Mouse (Mus musculus): ENCODE results near the gene Tasp1. TPM values are rescaled to one million over a fixed set of nuclear protein-coding genes. Genes with fewer than 3 reads are reported as not detected.
A peak's percentile ranks its signal among the peaks of the same experiment; 100 is the strongest.
"Not testable (repeated sequence)": the region's sequence is repeated elsewhere in the genome, so short reads cannot be mapped to it uniquely, and the experiment has no call there.

Tasp1 gene
- polyA plus RNA-seq, 1 experiment from 2014 or later: 23.2 TPM

DNA sequence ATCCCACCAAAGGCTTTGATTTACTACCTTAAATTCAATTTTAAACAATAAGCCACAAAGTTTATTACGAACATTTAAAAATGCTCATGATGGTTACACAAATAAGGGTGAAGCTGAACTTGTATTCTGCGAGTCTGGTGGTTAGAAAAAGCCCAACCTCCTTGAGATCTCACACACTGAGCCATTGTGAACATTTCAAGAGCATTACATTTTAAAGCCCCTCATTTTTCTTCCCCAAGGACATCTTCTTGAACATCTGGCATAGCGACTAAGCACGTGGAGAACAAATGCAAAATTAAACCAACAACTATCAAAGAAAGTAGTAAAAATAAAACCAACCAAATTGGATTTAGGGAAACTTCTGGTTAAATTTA lies 182.4 kb downstream of the Tasp1 start:
- Histone ChIP-seq H3K4me3 (ENCODE audit: low read depth, low read length) (no peak overlapping the region), H3K4me1 (ENCODE audit: insufficient read depth) (peaks cover 9% of the 10 kb centered on the region; the same call in 1 of the 2 replicates), H3K36me3 (ENCODE audit: insufficient read depth) (no peaks in the 10 kb centered on the region; the same call in 1 of the 2 replicates), H3K9ac (no peak overlapping the region), H3K27me3 (ENCODE audit: insufficient read depth, low read length) (no peaks in the 10 kb centered on the region), H3K4me2 (0 out of 2 replicates have a peak overlapping the region, but pooled peaks have one; percentile 7), H3K9me3 (ENCODE audit: low read depth, low read length) (no peaks in the 10 kb centered on the region), H3K27ac (ENCODE audit: low read depth) (peak overlapping the region; percentile 74; the same call in 1 of the 2 replicates)
- WGBS: 37% methylated on average over 4 of the region's 4 CpGs
- DNase-seq: no peak
- no peak for TF ChIP-seq CTCF (IDR thresholded peaks at IDR 0.05; ENCODE audit: low read depth)
- ATAC-seq (ENCODE audit: insufficient read depth): peak; percentile 73

DNA sequence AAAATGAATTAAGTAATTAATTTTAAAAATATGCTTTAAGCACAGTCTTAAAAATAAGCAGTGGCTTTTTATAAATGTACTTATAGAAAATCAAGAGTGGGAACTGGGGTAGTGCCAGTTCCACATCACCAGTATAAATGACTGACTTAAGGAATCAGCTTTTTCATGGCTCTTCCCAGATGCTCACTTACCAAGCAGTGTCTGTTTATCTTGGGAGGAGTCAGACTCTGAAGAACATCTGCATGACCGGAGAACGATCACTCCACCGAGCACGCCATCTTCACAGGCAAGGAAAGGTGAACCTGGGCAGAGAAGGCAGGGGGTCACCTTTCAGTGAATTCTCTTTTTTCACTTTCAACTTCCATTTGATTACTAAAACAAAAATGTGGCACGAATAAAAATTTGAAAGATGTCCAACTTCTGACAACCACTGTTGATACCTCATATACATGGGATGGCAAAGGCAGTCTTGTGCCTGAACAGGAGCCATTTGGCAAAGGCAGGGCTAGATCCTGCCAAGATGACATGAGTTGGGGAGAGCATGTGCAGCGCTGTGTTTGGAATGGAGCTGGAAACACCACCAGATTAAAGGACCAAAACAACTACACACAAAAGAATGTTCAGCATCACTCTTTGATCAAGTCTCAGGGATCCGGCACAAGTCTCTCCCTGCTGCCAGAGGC lies 182.9 kb downstream of the Tasp1 start:
- peak; percentile 93 for ATAC-seq (ENCODE audit: insufficient read depth)
- H3K27ac ChIP-seq (ENCODE audit: low read depth): peak overlapping the region; percentile 74; the same call in 1 of the 2 replicates
- H3K27me3 ChIP-seq (ENCODE audit: insufficient read depth, low read length): no peaks in the 10 kb centered on the region
- no peak overlapping the region for H3K4me3 ChIP-seq (ENCODE audit: low read depth, low read length)
- H3K36me3 ChIP-seq (ENCODE audit: insufficient read depth): no peaks in the 10 kb centered on the region; the same call in 1 of the 2 replicates
- H3K9me3 ChIP-seq (ENCODE audit: low read depth, low read length): no peaks in the 10 kb centered on the region
- no peak overlapping the region for H3K9ac ChIP-seq
- peaks cover 9% of the 10 kb centered on the region; the same call in 1 of the 2 replicates for H3K4me1 ChIP-seq (ENCODE audit: insufficient read depth)
- no peak for TF ChIP-seq CTCF (IDR thresholded peaks at IDR 0.05; ENCODE audit: low read depth)
- 49% methylated on average over 7 of the region's 7 CpGs for WGBS
- H3K4me2 ChIP-seq: 0 out of 2 replicates have a peak overlapping the region, but pooled peaks have one; percentile 7
- peak; percentile 89 for DNase-seq

DNA sequence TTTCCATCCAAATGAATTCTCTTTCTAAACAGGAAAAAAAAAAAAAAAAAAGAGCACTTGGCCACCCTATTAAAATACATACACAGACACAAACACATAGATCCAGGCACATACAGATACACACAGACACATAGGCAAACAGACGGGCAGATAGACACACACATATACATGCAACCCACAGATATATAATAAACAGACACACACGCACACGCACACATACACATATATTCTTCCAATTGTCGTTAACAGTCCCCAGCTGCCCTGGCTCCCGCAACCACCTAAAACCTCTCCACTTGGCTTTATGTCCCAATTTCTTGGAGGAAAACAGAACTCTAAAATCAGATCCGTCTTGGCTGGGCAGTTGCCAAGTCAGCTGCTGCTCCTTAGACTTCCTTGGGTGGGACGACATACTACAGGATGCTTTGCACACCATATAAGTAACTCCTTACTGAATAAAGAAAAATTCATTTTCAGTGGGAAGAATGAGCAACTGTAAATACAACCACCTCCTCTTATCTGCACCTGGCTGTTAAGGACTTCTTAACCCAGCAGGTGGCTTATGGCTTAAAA lies 188.5 kb downstream of the Tasp1 start:
- Histone ChIP-seq H3K27me3 (ENCODE audit: insufficient read depth, low read length) (no peaks in the 10 kb centered on the region), H3K4me3 (ENCODE audit: low read depth, low read length) (no peak overlapping the region), H3K9ac (no peak overlapping the region), H3K4me2 (no peak overlapping the region), H3K9me3 (ENCODE audit: low read depth, low read length) (no peaks in the 10 kb centered on the region), H3K27ac (ENCODE audit: low read depth) (peak overlapping the region; percentile 43; the same call in 1 of the 2 replicates), H3K36me3 (ENCODE audit: insufficient read depth) (no peaks in the 10 kb centered on the region; the same call in 1 of the 2 replicates), H3K4me1 (ENCODE audit: insufficient read depth) (peaks cover 5% of the 10 kb centered on the region; the same call in 1 of the 2 replicates)
- DNase-seq: peak; percentile 88
- WGBS: 45% methylated on average over 7 of the region's 7 CpGs
- TF ChIP-seq CTCF (IDR thresholded peaks at IDR 0.05; ENCODE audit: low read depth): no peak
- peak; percentile 87 for ATAC-seq (ENCODE audit: insufficient read depth)

DNA sequence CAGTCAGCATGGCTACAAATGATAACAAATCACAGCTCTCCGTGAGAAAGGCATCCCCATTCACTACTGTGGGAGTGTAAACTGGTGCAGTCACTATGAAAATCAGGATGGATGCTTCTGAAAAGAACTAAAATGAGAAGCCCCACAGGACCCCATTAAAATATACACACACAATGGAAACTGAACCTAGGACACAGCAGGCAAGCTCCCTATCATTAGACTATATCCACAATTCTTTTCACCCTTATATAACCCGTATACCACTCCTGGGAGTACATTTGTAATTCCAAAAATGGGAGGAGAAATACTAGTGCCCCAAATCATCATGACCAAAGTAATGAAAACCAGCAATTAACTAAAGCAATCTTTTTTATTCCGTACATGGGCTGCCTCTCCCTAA lies 190.7 kb downstream of the Tasp1 start:
- no peak overlapping the region for H3K4me2 ChIP-seq
- TF ChIP-seq CTCF (IDR thresholded peaks at IDR 0.05; ENCODE audit: low read depth): no peak
- no peak overlapping the region for H3K9ac ChIP-seq
- 78% methylated on average over 3 of the region's 3 CpGs for WGBS
- DNase-seq: no peak
- no peak overlapping the region for H3K27ac ChIP-seq (ENCODE audit: low read depth)
- 0 out of 2 replicates have a peak, but pooled peaks cover 3% of the 10 kb centered on the region for H3K4me1 ChIP-seq (ENCODE audit: insufficient read depth)
- H3K4me3 ChIP-seq (ENCODE audit: low read depth, low read length): no peak overlapping the region
- H3K9me3 ChIP-seq (ENCODE audit: low read depth, low read length): no peaks in the 10 kb centered on the region
- H3K36me3 ChIP-seq (ENCODE audit: insufficient read depth): no peaks in the 10 kb centered on the region; the same call in 1 of the 2 replicates
- H3K27me3 ChIP-seq (ENCODE audit: insufficient read depth, low read length): no peaks in the 10 kb centered on the region
- ATAC-seq (ENCODE audit: insufficient read depth): no peak

DNA sequence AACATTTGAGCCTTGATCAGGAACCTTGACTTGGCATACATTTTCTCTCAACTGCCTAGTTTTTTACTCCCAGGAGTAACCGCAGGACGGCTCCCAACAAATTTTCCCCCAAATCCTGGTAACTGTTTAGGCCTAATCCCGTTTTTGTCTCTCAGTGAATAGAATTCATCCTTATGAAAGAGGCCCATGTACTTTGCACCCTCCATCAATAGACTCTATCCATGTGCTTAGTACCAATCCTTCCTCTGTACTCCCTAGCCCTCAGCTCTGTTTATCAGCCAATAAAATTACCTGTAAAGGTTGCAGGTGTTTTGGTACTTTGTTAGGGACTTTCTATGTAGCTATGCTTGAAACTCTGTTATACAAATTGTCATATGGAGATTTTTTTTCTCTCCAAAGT lies 192.4 kb downstream of the Tasp1 start:
- no peak overlapping the region for H3K4me2 ChIP-seq
- no peak for ATAC-seq (ENCODE audit: insufficient read depth)
- 0 out of 2 replicates have a peak, but pooled peaks cover 3% of the 10 kb centered on the region for H3K4me1 ChIP-seq (ENCODE audit: insufficient read depth)
- no peaks in the 10 kb centered on the region for H3K27me3 ChIP-seq (ENCODE audit: insufficient read depth, low read length)
- no peak for DNase-seq
- 86% methylated on average over 3 of the region's 3 CpGs for WGBS
- no peaks in the 10 kb centered on the region for H3K36me3 ChIP-seq (ENCODE audit: insufficient read depth)
- no peak for TF ChIP-seq CTCF (IDR thresholded peaks at IDR 0.05; ENCODE audit: low read depth)
- H3K27ac ChIP-seq (ENCODE audit: low read depth): no peak overlapping the region
- no peak overlapping the region for H3K9ac ChIP-seq
- no peaks in the 10 kb centered on the region for H3K9me3 ChIP-seq (ENCODE audit: low read depth, low read length)
- no peak overlapping the region for H3K4me3 ChIP-seq (ENCODE audit: low read depth, low read length)

DNA sequence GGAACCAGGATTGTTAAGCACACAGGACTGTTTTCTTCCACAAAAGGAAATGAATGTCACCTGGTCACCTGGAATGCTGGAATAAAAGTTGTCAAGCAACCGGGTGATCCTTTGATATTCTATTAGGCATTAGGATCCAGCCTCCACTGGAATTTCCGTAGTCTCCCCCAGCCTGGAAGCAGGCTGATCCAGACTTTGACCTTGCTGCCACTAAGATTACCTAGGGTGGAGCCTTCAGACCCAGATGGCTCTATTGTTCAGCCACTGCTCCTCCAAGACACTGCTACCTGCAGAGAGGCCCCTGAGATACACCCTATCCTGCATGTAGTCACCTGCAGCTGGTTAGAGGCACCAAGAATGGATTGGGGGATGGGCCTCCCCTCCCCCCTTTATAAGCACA lies 192.8 kb downstream of the Tasp1 start:
- WGBS: 50% methylated on average over 2 of the region's 2 CpGs
- Histone ChIP-seq H3K4me2 (no peak overlapping the region), H3K36me3 (ENCODE audit: insufficient read depth) (no peaks in the 10 kb centered on the region), H3K27me3 (ENCODE audit: insufficient read depth, low read length) (no peaks in the 10 kb centered on the region), H3K27ac (ENCODE audit: low read depth) (no peak overlapping the region), H3K9ac (no peak overlapping the region), H3K9me3 (ENCODE audit: low read depth, low read length) (no peaks in the 10 kb centered on the region), H3K4me3 (ENCODE audit: low read depth, low read length) (no peak overlapping the region), H3K4me1 (ENCODE audit: insufficient read depth) (0 out of 2 replicates have a peak, but pooled peaks cover 3% of the 10 kb centered on the region)
- DNase-seq: no peak
- ATAC-seq (ENCODE audit: insufficient read depth): no peak
- no peak for TF ChIP-seq CTCF (IDR thresholded peaks at IDR 0.05; ENCODE audit: low read depth)

DNA sequence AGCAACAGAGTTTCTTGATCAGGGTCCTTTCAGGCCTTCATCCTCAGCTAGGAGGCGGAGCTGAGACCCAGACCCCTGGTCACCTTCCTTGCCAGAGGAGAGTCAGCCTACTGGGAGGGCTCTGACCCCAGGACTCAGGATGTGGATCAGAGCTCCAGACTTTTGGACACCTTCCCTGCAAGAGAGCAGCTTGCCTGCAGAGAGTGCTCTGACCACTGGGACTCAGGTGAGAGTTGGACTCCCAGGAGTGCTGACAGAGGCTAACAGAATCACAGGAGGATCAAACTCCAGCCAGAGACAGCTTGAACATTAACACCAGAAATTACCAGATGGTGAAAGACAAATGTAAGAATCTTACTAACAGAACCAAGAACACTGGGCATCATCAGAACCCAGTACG lies 197.5 kb downstream of the Tasp1 start:
- not testable (repeated sequence) for H3K36me3 ChIP-seq (ENCODE audit: insufficient read depth); H3K27me3 ChIP-seq (ENCODE audit: insufficient read depth, low read length); ATAC-seq (ENCODE audit: insufficient read depth); H3K4me1 ChIP-seq (ENCODE audit: insufficient read depth); DNase-seq; H3K9ac ChIP-seq; H3K4me3 ChIP-seq (ENCODE audit: low read depth, low read length); H3K27ac ChIP-seq (ENCODE audit: low read depth); H3K9me3 ChIP-seq (ENCODE audit: low read depth, low read length); H3K4me2 ChIP-seq
- 93% methylated on average over 2 of the region's 2 CpGs for WGBS

DNA sequence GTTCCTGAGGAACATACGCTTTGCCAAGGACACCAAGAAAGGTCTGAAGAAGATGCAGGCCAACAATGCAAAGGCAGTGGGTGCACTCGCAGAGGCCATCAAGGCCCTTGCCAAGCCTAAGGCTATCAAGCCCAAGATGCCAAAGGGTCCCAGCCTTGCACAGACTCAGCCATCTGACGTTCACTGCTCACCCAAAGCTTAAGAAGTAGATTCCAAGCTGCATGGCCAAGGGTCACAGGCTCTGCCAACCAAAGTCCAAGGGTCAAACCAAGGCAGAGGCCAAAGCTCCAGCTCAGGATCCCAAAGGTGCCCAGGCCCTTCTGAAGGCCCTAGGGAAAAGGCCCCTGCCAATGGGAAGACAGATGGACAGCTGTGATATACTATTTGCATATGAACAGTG lies 203.2 kb downstream of the Tasp1 start:
- H3K9ac ChIP-seq; H3K9me3 ChIP-seq (ENCODE audit: low read depth, low read length); H3K4me2 ChIP-seq; H3K36me3 ChIP-seq (ENCODE audit: insufficient read depth); H3K4me3 ChIP-seq (ENCODE audit: low read depth, low read length); H3K27me3 ChIP-seq (ENCODE audit: insufficient read depth, low read length); H3K27ac ChIP-seq (ENCODE audit: low read depth); H3K4me1 ChIP-seq (ENCODE audit: insufficient read depth); ATAC-seq (ENCODE audit: insufficient read depth); DNase-seq: not testable (repeated sequence)
- WGBS: 93% methylated on average over 3 of the region's 3 CpGs

All from lung, embryonic 14.5 days (tissue).